Mouse (Mus musculus) lung, adult 2 months (tissue): Measurements from ENCODE around the gene Cryge. TPM values are rescaled to one million over a fixed set of nuclear protein-coding genes. Genes with fewer than 3 reads are reported as not detected.
A peak's percentile ranks its signal among the peaks of the same experiment; 100 is the strongest.
"Not testable (repeated sequence)": the region's sequence is repeated elsewhere in the genome, so short reads cannot be mapped to it uniquely, and the experiment has no call there.

Source experiments
- DNase-seq: peaks from one replicate; pipeline ENCODE4 v3.0.0; 2022
- H3K4me1 ChIP-seq: fragments of 200-500 bp; 2 replicates; pipeline ENCODE4 v1.6.1; 2011; ENCODE audit warnings: low read length; ENCODE audit not compliant: control insufficient read depth, insufficient read depth
- H3K4me3 ChIP-seq: fragments of 200-500 bp; replicated peaks from 2 replicates; pipeline ENCODE3; 2011; ENCODE audit warnings: low read depth, mild to moderate bottlenecking, control low read depth, low read length; ENCODE audit errors: extremely low read depth
- CTCF ChIP-seq: fragments of 200-500 bp; IDR thresholded peaks from 2 replicates; pipeline ENCODE4 v1.5.1; 2011; ENCODE audit warnings: mild to moderate bottlenecking, low read length, control low read depth; ENCODE audit not compliant: insufficient read depth
- POLR2A ChIP-seq: fragments of 200-500 bp; IDR thresholded peaks from 2 replicates; pipeline ENCODE4 v1.6.1; 2011; ENCODE audit warnings: low read depth, mild to moderate bottlenecking, control low read depth, low read length, borderline replicate concordance; ENCODE audit errors: extremely low read depth
- WGBS: fragments of 180-500 bp; shearing (Covaris S2); methylation state at CpG from one replicate; pipeline ENCODE4 v1.1.7; 2018; 5-methylcytosine and 5-hydroxymethylcytosine counted together
- polyA plus RNA-seq: library from polyadenylated mRNA; depleted of rRNA; stranded (reverse); fragments of >200 nt; gene quantifications from 2 replicates; pipeline ENCODE4 v1.2.3, GENCODE M21; 2012; rRNA removed

The Cryge gene
- not detected in 2 replicates for polyA plus RNA-seq

GRCm38 (mm10) chr1:65050952-65051351, at the start of gene Cryge:
Cryge (minus strand) TSS chr1:65051149.
- H3K4me1 ChIP-seq, H3K4me3 ChIP-seq, DNase-seq: not testable (repeated sequence)
- WGBS, result 57% methylated on average over 12 of the region's 12 CpGs

- Histone ChIP-seq H3K4me1 (no peaks in the 10 kb centered on the region), H3K4me3 (no peak overlapping the region)
- TF ChIP-seq CTCF, result no peak
- TF ChIP-seq POLR2A, result no peak
- 82% methylated on average over 3 of the region's 3 CpGs for WGBS
- no peak for DNase-seq
Measured at GRCm38 (mm10) chr1:65096953-65097352, 46.0 kb upstream of the Cryge start.

DNA sequence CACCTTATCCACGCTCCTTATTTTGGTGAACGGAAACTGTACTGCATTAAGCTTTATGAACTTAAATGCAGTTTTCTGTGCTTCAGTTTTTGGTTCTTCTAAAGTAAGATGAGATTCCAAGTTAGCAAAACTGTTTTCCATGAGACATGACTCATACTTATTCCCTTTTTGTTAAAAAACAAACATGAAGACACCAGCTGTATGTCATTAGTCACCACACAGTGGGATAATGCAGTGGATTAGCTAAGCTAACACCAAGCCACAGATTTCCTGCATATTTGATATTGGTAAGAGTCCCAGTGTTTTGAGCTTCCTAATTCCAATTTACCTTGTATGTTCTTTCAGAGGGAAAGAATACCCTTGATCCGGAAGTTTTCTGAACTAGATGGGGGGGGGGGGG, 40.6 kb upstream of the Cryge start:
- no peaks in the 10 kb centered on the region for H3K4me1 ChIP-seq
- H3K4me3 ChIP-seq, result no peak overlapping the region
- DNase-seq, result no peak
- WGBS, result 87% methylated on average over 3 of the region's 3 CpGs
- no peak for TF ChIP-seq POLR2A
- no peak for TF ChIP-seq CTCF

GRCm38 (mm10) chr1:65090370-65090769, 39.4 kb upstream of the Cryge start:
- WGBS, result 21% methylated on average over 2 of the region's 2 CpGs
- no peaks in the 10 kb centered on the region for H3K4me1 ChIP-seq
- TF ChIP-seq CTCF, result no peak
- no peak for TF ChIP-seq POLR2A
- no peak overlapping the region for H3K4me3 ChIP-seq
- peak; percentile 17 for DNase-seq

DNA sequence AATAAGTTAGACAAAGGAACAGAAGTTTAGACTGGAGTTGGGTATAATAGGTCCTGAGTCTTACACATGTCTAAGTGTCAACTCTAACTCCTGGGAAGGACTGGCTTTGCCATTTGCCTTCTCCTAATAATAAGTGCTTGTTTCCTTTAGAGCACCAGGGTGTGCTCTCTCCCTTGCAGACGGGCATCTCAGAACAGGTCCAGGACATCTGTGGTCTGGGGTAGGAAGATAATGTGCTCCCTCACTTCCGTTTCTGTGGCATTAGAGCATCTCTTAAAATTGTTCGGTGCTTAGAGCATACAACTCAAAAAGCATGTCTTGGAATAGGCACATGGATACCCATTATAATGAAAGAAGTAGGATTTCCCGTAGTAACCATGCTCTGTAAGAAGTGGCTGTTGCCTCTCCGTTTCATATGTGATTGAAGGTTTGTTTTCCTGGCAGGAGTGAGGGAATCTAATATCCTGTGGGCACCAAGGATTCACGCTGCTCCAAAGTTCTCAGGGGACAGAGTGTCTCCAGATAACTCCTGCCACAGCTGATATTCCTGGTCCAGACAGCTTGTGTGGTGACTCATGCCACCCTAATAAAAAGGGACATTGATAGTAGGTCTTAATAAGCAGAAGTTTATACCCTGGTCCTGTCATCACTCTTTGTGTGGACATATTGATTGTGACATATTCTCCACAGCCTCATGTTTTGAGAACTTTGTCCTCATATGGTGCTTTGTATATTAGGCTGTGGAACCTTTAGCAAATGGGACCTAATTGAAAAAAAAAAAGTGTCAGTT, 37.8 kb upstream of the Cryge start:
- no peak overlapping the region for H3K4me3 ChIP-seq
- 68% methylated on average over 6 of the region's 6 CpGs for WGBS
- TF ChIP-seq POLR2A (no peak), CTCF (no peak)

GRCm38 (mm10) chr1:65082188-65082587, 31.2 kb upstream of the Cryge start, which contains the start of gene Crygb:
Crygb (minus strand) TSS chr1:65082288.
- Histone ChIP-seq H3K4me3 (no peak within 1 kb of the TSS), H3K4me1 (no peaks in the 10 kb centered on the region)
- 45% methylated on average over 7 of the region's 7 CpGs for WGBS
- DNase-seq, result no peak
- no peak for TF ChIP-seq POLR2A
- TF ChIP-seq CTCF, result no peak

More for the DNA sequence above, 37.8 kb upstream of the Cryge start:
- H3K4me1 ChIP-seq, result no peaks in the 10 kb centered on the region
- DNase-seq, result no peak

- TF ChIP-seq CTCF, result no peak
- TF ChIP-seq POLR2A, result no peak
- Histone ChIP-seq H3K4me3 (no peak overlapping the region), H3K4me1 (no peaks in the 10 kb centered on the region)
- WGBS, result 17% methylated on average over 5 of the region's 5 CpGs
- DNase-seq, result no peak
Measured at GRCm38 (mm10) chr1:65075607-65076006, 24.7 kb upstream of the Cryge start.

- TF ChIP-seq POLR2A, result no peak
- TF ChIP-seq CTCF, result no peak
- Histone ChIP-seq H3K4me3 (no peak within 1 kb of the TSS), H3K4me1 (no peaks in the 10 kb centered on the region)
- WGBS, result 65% methylated on average over 6 of the region's 6 CpGs
- DNase-seq, result no peak
Measured at GRCm38 (mm10) chr1:65073589-65073988, 22.6 kb upstream of the Cryge start, which contains the start of gene Crygc. Crygc (minus strand) TSS chr1:65073689.

- Histone ChIP-seq H3K4me1 (no peaks in the 10 kb centered on the region), H3K4me3 (no peak overlapping the region)
- no peak for TF ChIP-seq POLR2A
- no peak for TF ChIP-seq CTCF
- no peak for DNase-seq
Measured at GRCm38 (mm10) chr1:65067842-65068241, 16.9 kb upstream of the Cryge start.

DNA sequence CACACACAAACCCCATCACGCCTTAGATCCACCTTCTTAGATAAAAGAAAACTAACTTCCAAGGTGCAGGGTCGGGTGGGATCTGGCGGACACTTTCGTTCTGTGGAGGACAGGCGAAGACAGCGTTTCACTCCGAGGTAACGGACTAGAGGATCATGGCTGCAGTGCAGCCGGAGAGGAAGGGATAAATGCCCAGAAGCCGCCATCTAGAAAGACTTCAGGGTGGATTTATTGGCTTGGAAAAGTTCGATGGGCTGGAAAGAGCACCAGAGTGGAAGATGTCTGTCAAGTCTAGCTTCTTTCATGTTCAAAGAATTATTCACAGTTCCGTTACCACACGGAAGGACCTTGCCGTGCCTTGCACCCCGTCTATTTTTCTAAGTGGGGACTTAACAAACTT, 13.3 kb upstream of the Cryge start:
- TF ChIP-seq CTCF (no peak), POLR2A (no peak)
- WGBS, result 84% methylated on average over 15 of the region's 15 CpGs
- Histone ChIP-seq H3K4me1 (no peaks in the 10 kb centered on the region), H3K4me3 (no peak overlapping the region)
- no peak for DNase-seq

DNA sequence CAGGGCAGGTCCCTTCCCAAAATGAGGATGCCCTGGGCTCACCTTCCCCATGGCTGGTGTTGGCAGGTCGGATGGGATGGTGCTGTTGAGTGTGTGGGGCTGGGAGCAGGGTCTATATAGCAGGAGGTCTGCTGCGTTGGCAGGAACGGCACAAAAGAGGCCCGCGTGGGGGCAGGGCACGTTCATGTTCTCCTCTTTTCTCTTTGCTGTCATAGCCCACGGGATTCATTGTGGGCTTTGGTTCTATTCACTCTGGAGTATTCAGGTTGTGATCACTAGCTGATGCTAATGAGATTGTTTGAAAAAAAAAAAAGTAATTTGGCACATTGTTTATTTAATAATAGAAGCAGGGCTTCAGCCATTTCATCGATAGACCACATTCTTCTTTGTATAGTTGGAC, 12.4 kb upstream of the Cryge start, which contains the start of gene Crygd:
Crygd (minus strand) TSS at position 101 of the 400 bp plus-strand sequence.
- Histone ChIP-seq H3K4me3 (no peak within 1 kb of the TSS), H3K4me1 (no peaks in the 10 kb centered on the region)
- TF ChIP-seq CTCF, result no peak
- DNase-seq, result no peak
- WGBS, result 84% methylated on average over 8 of the region's 8 CpGs
